Mouse (Mus musculus) lung, postnatal 0 days (tissue): ENCODE measurements at regions not wholly inside any gene's neighbourhood (a gene's known extent, or its start where the extent isn't known, plus 50 kb on each side); places are given as distances from the start of the nearest gene placed in this dataset.

Source experiments
- CTCF ChIP-seq: IDR thresholded peaks from 2 replicates; pipeline ENCODE4 v1.5.1; 2016; ENCODE audit warnings: antibody characterized with exemption, mild to moderate bottlenecking
- EP300 ChIP-seq: IDR thresholded peaks from 2 replicates; pipeline ENCODE4 v1.6.1; 2016; ENCODE audit warnings: antibody characterized with exemption, mild to moderate bottlenecking, control low read depth

GRCm38 (mm10) chr4:47697071-47697470, 222.6 kb downstream of the Sec61b start:
- no peak for TF ChIP-seq CTCF
- TF ChIP-seq EP300 = no peak
